ENCODE assay signal across 27 mouse cellular contexts in the genomic region with DNA sequence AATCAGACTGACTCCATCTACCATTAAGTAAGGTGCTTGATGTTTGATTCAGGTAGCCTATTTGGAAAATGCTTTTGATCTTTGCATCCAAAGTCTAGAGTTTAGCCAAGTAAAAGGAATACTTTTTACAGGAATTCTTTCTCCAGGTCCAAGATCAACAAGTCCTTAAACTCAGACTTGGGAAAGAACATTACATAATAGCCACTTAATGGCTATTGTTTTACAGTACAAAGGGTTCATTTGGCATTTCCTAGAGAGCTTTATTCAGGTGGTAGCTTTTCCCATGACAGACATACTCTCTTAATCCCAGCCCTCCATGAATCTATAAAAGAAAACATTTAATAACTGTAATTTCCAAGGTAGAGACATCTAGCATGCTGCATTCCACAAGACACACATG.
A peak's percentile ranks its signal among the peaks of the same experiment; 100 is the strongest.
DNase-seq lines count a peak whose midpoint lies in the region; ATAC-seq and TF ChIP-seq lines count a peak whose summit lies in the region.
"Had no signal": no experiment of that assay in that cellular context is flagged by ENCODE, and none has a peak within 500 bp of the region (broad histone marks: within the 10 kb centered on the region; RNA-seq: fewer than 3 reads in every experiment).

No protein-coding gene starts in this region.

- H3K36me3 ChIP-seq in heart, adult 2 months (ENCODE audit: control insufficient read depth, insufficient read depth, low read length), result peaks cover 7% of the 10 kb centered on the region
- no peaks in the 10 kb centered on the region for H3K36me3 ChIP-seq in CH12.LX (replicated peaks in 1 of 2; ENCODE audit: control insufficient read depth in 1 of 2, insufficient read depth in 1 of 2, low read length in 1 of 2)
- no peaks in the 10 kb centered on the region for H3K36me3 ChIP-seq in midbrain, embryonic 16.5 days (ENCODE audit: control insufficient read depth, insufficient read depth, low read length)
- H3K36me3 ChIP-seq: forebrain, embryonic 12.5 days; heart, embryonic 12.5 days; hindbrain, embryonic 10.5 days; hindbrain, embryonic 15.5 days; limb, embryonic 13.5 days; liver, embryonic 12.5 days; midbrain, embryonic 12.5 days had no signal

- no peak overlapping the region for H3K9ac ChIP-seq in heart, adult 2 months (ENCODE audit: low read depth, low read length)
- no peak overlapping the region for H3K9ac ChIP-seq in CH12.LX (ENCODE audit: insufficient read depth, low read depth)
- no peak overlapping the region for H3K9ac ChIP-seq in midbrain, embryonic 16.5 days (ENCODE audit: low read depth, low read length)
- H3K9ac ChIP-seq: forebrain, embryonic 12.5 days; forebrain, postnatal 0 days; heart, embryonic 12.5 days; hindbrain, embryonic 15.5 days; limb, embryonic 13.5 days; liver, embryonic 12.5 days; midbrain, embryonic 12.5 days had no signal

- peaks cover 26% of the 10 kb centered on the region for H3K4me1 ChIP-seq in heart, adult 2 months (ENCODE audit: control insufficient read depth, insufficient read depth, low read length)
- peaks cover 31 to 87% of the 10 kb centered on the region in 2 experiments for H3K4me1 ChIP-seq in CH12.LX (ENCODE audit: control insufficient read depth in 1 of 2, insufficient read depth in 2 of 2)
- H3K4me1 ChIP-seq in midbrain, embryonic 16.5 days (ENCODE audit: control insufficient read depth, insufficient read depth, low read length), result peaks cover 22% of the 10 kb centered on the region

- H3K27me3 ChIP-seq in heart, adult 2 months (ENCODE audit: control insufficient read depth, insufficient read depth, low read length), result no peaks in the 10 kb centered on the region
- H3K27me3 ChIP-seq in CH12.LX (replicated peaks), result no peaks in the 10 kb centered on the region
- H3K27me3 ChIP-seq in midbrain, embryonic 16.5 days (ENCODE audit: control insufficient read depth, insufficient read depth, low read depth, low read length), result no peaks in the 10 kb centered on the region
- H3K27me3 ChIP-seq: forebrain, embryonic 12.5 days; heart, embryonic 12.5 days; hindbrain, embryonic 15.5 days; limb, embryonic 13.5 days; liver, embryonic 12.5 days; midbrain, embryonic 12.5 days; Patski had no signal

- no peak for TF ChIP-seq RAD21 in CH12.LX (IDR thresholded peaks at IDR 0.05; ENCODE audit: low read depth, low read length)

- no peak for TF ChIP-seq CTCF in heart, adult 2 months (IDR thresholded peaks at IDR 0.05)
- no peak for TF ChIP-seq CTCF in left cerebral cortex, adult 2 months (IDR thresholded peaks at IDR 0.05)
- TF ChIP-seq CTCF in CH12.LX (conservative IDR thresholded peaks at IDR 0.05 in 1 of 2, IDR thresholded peaks at IDR 0.05 in 1 of 2; ENCODE audit: low read depth in 2 of 2, low read length in 2 of 2), result no peak

- peak overlapping the region; percentile 51 for H3K27ac ChIP-seq in heart, adult 2 months
- peak overlapping the region; percentile 5; the same call in 1 of the 2 replicates for H3K27ac ChIP-seq in left cerebral cortex, adult 2 months
- H3K27ac ChIP-seq in CH12.LX (ENCODE audit: insufficient read depth, low read depth), result no peak overlapping the region; the same call in 1 of the 2 replicates
- H3K27ac ChIP-seq in midbrain, embryonic 16.5 days (ENCODE audit: low read length), result no peak overlapping the region
- H3K27ac ChIP-seq: forebrain, embryonic 12.5 days; hindbrain, embryonic 10.5 days; hindbrain, embryonic 15.5 days; limb, embryonic 13.5 days; liver, embryonic 12.5 days; midbrain, embryonic 12.5 days had no signal

- no peaks in the 10 kb centered on the region for H3K9me3 ChIP-seq in CH12.LX (replicated peaks; ENCODE audit: low read length)
- H3K9me3 ChIP-seq in midbrain, embryonic 16.5 days (replicated peaks; ENCODE audit: control insufficient read depth, low read length, poor library complexity, severe bottlenecking), result no peaks in the 10 kb centered on the region
- H3K9me3 ChIP-seq: forebrain, embryonic 12.5 days; heart, embryonic 12.5 days; hindbrain, embryonic 10.5 days; hindbrain, embryonic 15.5 days; limb, embryonic 13.5 days; liver, embryonic 12.5 days; midbrain, embryonic 12.5 days had no signal

- peaks cover 2% of the 10 kb centered on the region; the same call in 1 of the 2 replicates for H3K79me2 ChIP-seq in heart, adult 2 months (replicated peaks; ENCODE audit: control insufficient read depth, insufficient read depth, low read length)
- H3K79me2 ChIP-seq in CH12.LX (replicated peaks; ENCODE audit: control insufficient read depth, extremely low read depth, insufficient read depth, poor library complexity, severe bottlenecking), result peaks cover 64% of the 10 kb centered on the region

- ATAC-seq in midbrain, embryonic 16.5 days, result no peak
- ATAC-seq: liver, embryonic 12.5 days; Patski had no signal

- no peak for TF ChIP-seq EP300 in heart, adult 2 months (IDR thresholded peaks at IDR 0.05; ENCODE audit: insufficient read depth, low read depth, low read length)
- TF ChIP-seq EP300 in CH12.LX (IDR thresholded peaks at IDR 0.05; ENCODE audit: low read length), result no peak

- dilution Hi-C loops in CH12.LX (cut with MboI; ENCODE audit: extremely low pct_ligation_motif_present, extremely low pct_unique_long_range_greater_than_20kb, low sequenced_read_pairs), result no loop called here

- intact Hi-C loops in heart, adult 2 months (cut with DNase I), result no loop called here
- intact Hi-C loops in heart, postnatal 36 days (cut with DNase I), result no loop called here
- intact Hi-C loops in left cerebral cortex, adult 2 months (cut with DNase I), result no loop called here
- intact Hi-C loops in left cerebral cortex, postnatal 25 days (cut with DNase I), result no loop called here

- no peak overlapping the region for H3K4me3 ChIP-seq in heart, adult 2 months
- no peak overlapping the region for H3K4me3 ChIP-seq in left cerebral cortex, adult 2 months
- H3K4me3 ChIP-seq in CH12.LX (replicated peaks in 1 of 3; ENCODE audit: low read depth in 2 of 3, low read length in 2 of 3, poor library complexity in 1 of 3), result no peak overlapping the region
- no peak overlapping the region for H3K4me3 ChIP-seq in midbrain, embryonic 16.5 days (ENCODE audit: low read depth, low read length)
- H3K4me3 ChIP-seq: forebrain, embryonic 12.5 days; heart, embryonic 12.5 days; hindbrain, embryonic 10.5 days; hindbrain, embryonic 15.5 days; limb, embryonic 13.5 days; liver, embryonic 12.5 days; midbrain, embryonic 12.5 days had no signal

- no peak for DNase-seq in heart, adult 2 months
- DNase-seq in heart, postnatal 36 days, result no peak
- no peak for DNase-seq in left cerebral cortex, adult 2 months (ENCODE audit: extremely low spot score in 1 of 2, low spot score in 2 of 2)
- no peak for DNase-seq in left cerebral cortex, postnatal 25 days (ENCODE audit: low spot score in 2 of 2)
- no peak for DNase-seq in CH12.LX (ENCODE audit: extremely low read depth)
- peak; percentile 81 for DNase-seq in gonadal fat pad, adult 2 months (ENCODE audit: low read depth)
- DNase-seq: adrenal gland, postnatal 14 days; cerebellum, adult 11-12 months; cerebellum, adult 9-11 months; forebrain, postnatal 0 days; gastrocnemius, postnatal 10 days; heart, postnatal 10 days; kidney, adult 11 months; lung, adult 2 months; lung, postnatal 36 days; right cerebral cortex, adult 18-20 months; spleen, adult 18-20 months; thymus, postnatal 25 days had no signal

- in situ Hi-C loops in CH12.LX (cut with MboI; ENCODE audit: low pct_ligation_motif_present, low pct_unique_long_range_greater_than_20kb, low sequenced_read_pairs), result no loop called here

- H3K4me2 ChIP-seq in CH12.LX (ENCODE audit: insufficient read depth, low read depth, poor library complexity, severe bottlenecking), result peak overlapping the region; percentile 97; the same call in 1 of the 2 replicates
- no peak overlapping the region for H3K4me2 ChIP-seq in midbrain, embryonic 16.5 days (ENCODE audit: low read length)
- H3K4me2 ChIP-seq: forebrain, embryonic 12.5 days; heart, embryonic 12.5 days; hindbrain, embryonic 15.5 days; limb, embryonic 13.5 days; liver, embryonic 12.5 days; midbrain, embryonic 12.5 days had no signal

- TF ChIP-seq POLR2A in heart, adult 2 months (IDR thresholded peaks at IDR 0.05; ENCODE audit: insufficient read depth, low read depth, low read length), result no peak
- no peak for TF ChIP-seq POLR2A in CH12.LX (IDR thresholded peaks at IDR 0.05; ENCODE audit: low read depth, low read length)

TF ChIP-seq in CH12.LX, 34 proteins besides CTCF, POLR2A, EP300 and RAD21:
- TF ChIP-seq RCOR1 (conservative IDR thresholded peaks at IDR 0.05; ENCODE audit: low read depth, low read length) (0 out of 2 replicates have a peak, but pooled peaks have one; percentile 5), ZMIZ1 (IDR thresholded peaks at IDR 0.05; ENCODE audit: low read depth, low read length) (no peak)

Comparison
In these comparisons a context has a peak if more than half of its experiments do, and no peak if none do; other contexts are left out.
1. H3K27ac ChIP-seq: peak in heart, adult 2 months (single experiment) and left cerebral cortex, adult 2 months (single experiment); none in CH12.LX (single experiment) and midbrain, embryonic 16.5 days (single experiment).